Comparison of ENCODE assay signal across 19 mouse cellular contexts in the genomic region with DNA sequence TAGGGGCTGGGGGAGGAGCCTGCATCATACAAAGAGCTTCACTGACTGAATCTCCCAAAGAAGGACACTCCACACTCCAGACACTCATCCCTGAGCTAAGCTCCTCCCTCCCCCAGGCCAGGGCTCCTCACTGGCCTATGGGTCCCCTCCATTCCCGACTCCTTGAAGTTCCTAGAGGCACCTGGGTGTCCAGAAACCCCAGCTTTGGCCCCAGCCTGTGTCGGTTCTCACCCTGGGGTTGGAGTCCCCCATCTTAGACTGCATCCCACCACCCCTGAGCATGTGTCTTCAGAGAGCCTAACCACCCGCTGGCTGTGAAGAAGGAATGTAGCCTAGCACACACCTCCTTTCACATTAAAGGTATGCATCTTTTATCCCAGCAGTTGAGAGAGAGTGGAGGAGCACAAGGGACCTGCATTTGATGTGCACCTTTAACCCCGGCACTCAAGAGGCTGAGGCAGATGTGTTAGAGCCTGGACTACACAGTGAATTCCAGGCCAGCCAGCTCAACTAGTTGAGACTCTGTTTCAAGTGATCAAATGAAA. TPM values are rescaled to one million over a fixed set of nuclear protein-coding genes. Genes with fewer than 3 reads are reported as not detected.
"Had no signal": no experiment of that assay in that cellular context is flagged by ENCODE, and none has a peak within 500 bp of the region (broad histone marks: within the 10 kb centered on the region; RNA-seq: fewer than 3 reads in every experiment).

No protein-coding gene starts in this region.

- H3K9me3 ChIP-seq: limb, embryonic 10.5 days; limb, embryonic 13.5 days; liver, embryonic 15.5 days; midbrain, embryonic 10.5 days; midbrain, embryonic 13.5 days; neural tube, embryonic 13.5 days had no signal

- H3K27ac ChIP-seq: kidney, postnatal 0 days; layer of hippocampus, adult 2 months; limb, embryonic 10.5 days; limb, embryonic 13.5 days; liver, embryonic 15.5 days; midbrain, embryonic 10.5 days; midbrain, embryonic 13.5 days; neural tube, embryonic 13.5 days; stomach, postnatal 0 days had no signal

- H3K36me3 ChIP-seq: limb, embryonic 13.5 days; liver, embryonic 15.5 days; midbrain, embryonic 13.5 days; neural tube, embryonic 13.5 days had no signal

- H3K4me1 ChIP-seq: limb, embryonic 13.5 days; liver, embryonic 15.5 days; midbrain, embryonic 13.5 days; neural tube, embryonic 13.5 days had no signal

- ATAC-seq: intestine, postnatal 0 days; lung, postnatal 0 days; midbrain, embryonic 13.5 days had no signal

- DNase-seq: kidney, adult 2 months; layer of hippocampus, adult 9-11 months; lung, adult 2 months; thymus, adult 2 months; thymus, postnatal 14 days; thymus, postnatal 4 days had no signal

- H3K4me3 ChIP-seq: layer of hippocampus, adult 2 months; limb, embryonic 10.5 days; limb, embryonic 13.5 days; liver, embryonic 15.5 days; megakaryocyte, embryonic 14.5 days; midbrain, embryonic 10.5 days; midbrain, embryonic 13.5 days; neural tube, embryonic 13.5 days had no signal

- H3K4me2 ChIP-seq: limb, embryonic 13.5 days; liver, embryonic 15.5 days; midbrain, embryonic 13.5 days; neural tube, embryonic 13.5 days had no signal

- H3K9ac ChIP-seq: limb, embryonic 13.5 days; liver, embryonic 15.5 days; midbrain, embryonic 13.5 days; neural tube, embryonic 13.5 days had no signal

- H3K27me3 ChIP-seq: limb, embryonic 13.5 days; liver, embryonic 15.5 days; midbrain, embryonic 13.5 days; neural tube, embryonic 13.5 days had no signal

RNA-seq across cellular contexts. Expression of a gene that starts 10.6 kb away (rescaled TPM):
- polyA plus RNA-seq: liver, adult 2 months had no signal
